ENCODE assay signal across 21 mouse cellular contexts in the genomic region with DNA sequence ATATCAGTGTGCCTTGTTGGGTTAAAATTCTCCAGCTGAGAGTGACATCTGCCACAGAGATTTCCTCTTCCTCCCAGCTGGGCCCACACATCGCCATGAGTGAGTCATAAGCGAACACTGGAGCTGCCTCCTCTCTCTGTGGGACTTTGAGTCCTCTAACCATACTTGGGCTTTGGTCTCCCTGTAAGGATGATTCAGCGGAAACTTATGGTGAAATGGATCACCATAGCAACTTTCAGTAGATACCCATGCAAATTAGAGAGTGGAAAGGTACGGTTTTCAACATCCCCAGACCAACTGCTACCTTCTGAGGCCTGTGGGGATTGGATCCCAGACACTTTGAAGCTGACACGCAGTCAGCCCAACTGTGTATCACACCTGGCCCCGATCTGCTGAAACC. TPM values are rescaled to one million over a fixed set of nuclear protein-coding genes. Genes with fewer than 3 reads are reported as not detected.
DNase-seq lines count a peak whose midpoint lies in the region; ATAC-seq lines count a peak whose summit lies in the region.
"Had no signal": no experiment of that assay in that cellular context is flagged by ENCODE, and none has a peak within 500 bp of the region (broad histone marks: within the 10 kb centered on the region; RNA-seq: fewer than 3 reads in every experiment).

No protein-coding gene starts in this region.

- no peak overlapping the region for H3K9ac ChIP-seq in hindbrain, embryonic 13.5 days
- H3K9ac ChIP-seq: forebrain, postnatal 0 days; limb, embryonic 15.5 days; liver, postnatal 0 days had no signal

- H3K27me3 ChIP-seq in hindbrain, embryonic 13.5 days: no peaks in the 10 kb centered on the region
- H3K27me3 ChIP-seq: limb, embryonic 15.5 days had no signal

- DNase-seq in layer of hippocampus, adult 8-10 months (ENCODE audit: low spot score in 2 of 2): peak; percentile 11 to 21
- no peak for DNase-seq in layer of hippocampus, postnatal 36 days
- DNase-seq in CD4-positive helper T cell, adult 2 months (ENCODE audit: low read depth, low spot score): peak; percentile 84
- DNase-seq in c-Kit-positive CD71-negative TER-119-negative erythroid progenitor cells, embryonic 14.5 days (ENCODE audit: low read depth): peak; percentile 8
- no peak for DNase-seq in spleen, postnatal 4 days (ENCODE audit: low spot score in 2 of 2)
- DNase-seq in urinary bladder, postnatal 36 days (ENCODE audit: low spot score in 2 of 2): no peak
- DNase-seq: adrenal gland, postnatal 25 days; cerebellum, postnatal 25 days; gastrocnemius, postnatal 25 days; kidney, adult 11 months; kidney, postnatal 14 days; liver, postnatal 0 days; thymus, postnatal 25 days had no signal

- no peak overlapping the region for H3K4me3 ChIP-seq in hindbrain, embryonic 13.5 days
- H3K4me3 ChIP-seq: heart, embryonic 10.5 days; left cerebral cortex, adult 2 months; limb, embryonic 15.5 days; midbrain, embryonic 10.5 days had no signal

- WGBS in hindbrain, embryonic 13.5 days: 90% methylated on average over 6 of the region's 6 CpGs

- ATAC-seq in megakaryocyte progenitor cell, adult 5-6 weeks (replicated peaks; ENCODE audit: poor library complexity): peak; percentile 65
- no peak for ATAC-seq in hindbrain, embryonic 13.5 days (ENCODE audit: low FRiP score)
- ATAC-seq: forebrain, postnatal 0 days; liver, postnatal 0 days had no signal

- no peaks in the 10 kb centered on the region for H3K4me1 ChIP-seq in hindbrain, embryonic 13.5 days (replicated peaks)
- H3K4me1 ChIP-seq: heart, embryonic 10.5 days; limb, embryonic 15.5 days; midbrain, embryonic 10.5 days had no signal

- H3K36me3 ChIP-seq in hindbrain, embryonic 13.5 days: no peaks in the 10 kb centered on the region
- H3K36me3 ChIP-seq: heart, embryonic 10.5 days; limb, embryonic 15.5 days; midbrain, embryonic 10.5 days had no signal

- H3K4me2 ChIP-seq in hindbrain, embryonic 13.5 days: no peak overlapping the region
- H3K4me2 ChIP-seq: limb, embryonic 15.5 days had no signal

- no peaks in the 10 kb centered on the region for H3K9me3 ChIP-seq in hindbrain, embryonic 13.5 days
- H3K9me3 ChIP-seq: heart, embryonic 10.5 days; limb, embryonic 15.5 days; midbrain, embryonic 10.5 days had no signal

- no peak overlapping the region for H3K27ac ChIP-seq in hindbrain, embryonic 13.5 days
- H3K27ac ChIP-seq: heart, embryonic 10.5 days; left cerebral cortex, adult 2 months; limb, embryonic 15.5 days; midbrain, embryonic 10.5 days; stomach, postnatal 0 days had no signal

RNA-seq across cellular contexts. Expression of gene Maf, which starts 35.1 kb away (rescaled TPM):
- 10 to 100 TPM; 16.0 to 20.7 (median 18.6) TPM for total RNA-seq in layer of hippocampus, adult 8-10 months (2022)
- total RNA-seq in layer of hippocampus, postnatal 36 days (2021): 10 to 100 TPM; 18.5 to 19.5 TPM
- 0.05 and 0.59 TPM in 2 replicates for total RNA-seq in megakaryocyte progenitor cell, adult 5-6 weeks (2015)
- 0.04 and 0.41 TPM in 2 replicates for total RNA-seq in megakaryocyte progenitor cell, adult 5-6 weeks (2017)
- polyA plus RNA-seq in hindbrain, embryonic 13.5 days (2015; fragmentation: Nextera tagmentation; extraction: Ambion mirVana): 11.7 and 11.9 TPM in 2 replicates

Comparison
In these comparisons a context has a peak if more than half of its experiments do, and no peak if none do; other contexts are left out.
1. DNase-seq: peak in layer of hippocampus, adult 8-10 months (2 of 2), CD4-positive helper T cell, adult 2 months (single experiment) and c-Kit-positive CD71-negative TER-119-negative erythroid progenitor cells, embryonic 14.5 days (single experiment); none in layer of hippocampus, postnatal 36 days (0 of 2), spleen, postnatal 4 days (0 of 2) and urinary bladder, postnatal 36 days (0 of 2).
2. RNA of gene Maf, which starts 35.1 kb away (total RNA-seq): 18.5 to 19.5 TPM in layer of hippocampus, postnatal 36 days and 16.0 to 20.7 TPM in layer of hippocampus, adult 8-10 months; 0.04 to 0.59 TPM in megakaryocyte progenitor cell, adult 5-6 weeks; every median in the first group is over 10 times any median in the second.